Mouse (Mus musculus) lung, postnatal 10 days (tissue): ENCODE results near the gene Wrnip1.

Experiments used
- DNase-seq: peaks from one replicate; pipeline ENCODE4 v3.0.0; 2021

Gene Wrnip1

DNA sequence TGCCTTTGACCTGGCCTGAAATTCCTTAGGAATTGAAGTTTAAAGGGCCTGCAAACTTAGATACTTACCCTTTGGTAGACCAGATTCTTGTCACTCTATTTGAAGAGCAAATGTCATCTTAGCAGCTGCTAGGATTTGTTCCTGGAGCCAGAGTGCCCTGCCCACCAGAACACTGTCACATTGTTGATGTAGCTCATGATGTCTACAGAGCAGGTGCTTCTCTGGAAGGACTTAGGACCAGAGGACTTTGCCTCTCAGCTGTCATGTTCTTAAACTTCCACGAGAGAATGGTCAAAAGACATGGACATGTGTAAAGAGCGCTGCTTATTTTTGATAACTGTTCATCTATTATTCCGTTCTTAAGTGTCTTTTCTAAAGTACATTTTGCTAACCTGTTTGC, 17.4 kb downstream of the Wrnip1 start:
- DNase-seq, result no peak

DNA sequence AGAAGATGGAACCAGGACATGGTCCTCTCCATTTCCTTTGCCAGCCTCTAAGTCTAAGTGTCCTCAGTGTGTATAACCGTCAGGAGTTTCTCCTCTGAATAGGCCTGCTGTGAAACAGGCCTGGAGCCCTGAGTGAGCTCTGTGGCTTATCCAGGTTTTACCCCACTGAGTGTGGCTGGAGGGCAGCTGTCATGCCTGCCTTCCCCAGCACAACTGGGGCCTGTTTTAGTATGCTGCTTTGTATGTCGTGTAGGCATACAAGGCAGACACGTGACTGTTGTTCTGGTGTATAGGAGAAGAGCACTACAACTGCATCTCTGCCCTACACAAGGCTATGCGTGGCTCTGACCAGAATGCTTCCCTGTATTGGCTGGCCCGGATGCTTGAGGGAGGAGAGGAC, 18.1 kb downstream of the Wrnip1 start:
- DNase-seq, result no peak

DNA sequence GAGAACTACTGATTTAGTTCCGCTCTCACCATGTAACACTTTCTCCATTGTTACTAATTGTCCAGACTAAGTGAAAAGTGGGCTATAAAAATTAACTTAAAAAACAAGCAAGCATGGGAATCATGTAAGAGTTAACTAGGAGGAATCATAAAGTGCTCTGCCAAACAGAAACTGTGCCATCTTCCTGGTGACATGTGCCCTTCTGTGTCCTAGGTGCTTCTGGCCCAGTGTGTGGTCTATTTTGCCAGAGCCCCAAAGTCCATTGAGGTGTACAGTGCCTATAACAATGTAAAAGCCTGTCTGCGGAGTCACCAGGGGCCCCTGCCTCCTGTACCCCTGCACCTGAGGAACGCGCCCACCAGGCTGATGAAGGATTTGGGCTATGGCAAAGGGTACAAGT, 19.8 kb downstream of the Wrnip1 start:
- DNase-seq, result no peak

DNA sequence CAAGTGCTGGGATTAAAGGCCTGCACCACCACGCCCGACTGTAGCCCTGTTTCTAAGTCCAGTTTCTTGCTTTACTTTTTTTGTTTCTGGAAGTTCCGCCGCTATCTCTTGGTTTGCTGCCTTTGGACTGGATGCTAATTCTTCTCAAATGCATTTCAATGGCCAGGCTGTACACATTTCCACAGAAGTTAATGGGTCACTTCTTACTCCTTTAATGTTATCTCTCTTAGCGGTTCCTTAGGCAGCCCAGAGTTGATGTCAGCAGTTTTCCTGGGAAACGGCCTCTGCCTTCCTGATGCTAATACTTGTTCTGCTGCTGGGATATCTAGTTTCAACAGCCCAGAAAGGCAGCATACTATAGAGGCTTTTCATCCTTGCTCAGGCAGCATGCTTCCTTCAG, 21.3 kb downstream of the Wrnip1 start:
- DNase-seq, result no peak

DNA sequence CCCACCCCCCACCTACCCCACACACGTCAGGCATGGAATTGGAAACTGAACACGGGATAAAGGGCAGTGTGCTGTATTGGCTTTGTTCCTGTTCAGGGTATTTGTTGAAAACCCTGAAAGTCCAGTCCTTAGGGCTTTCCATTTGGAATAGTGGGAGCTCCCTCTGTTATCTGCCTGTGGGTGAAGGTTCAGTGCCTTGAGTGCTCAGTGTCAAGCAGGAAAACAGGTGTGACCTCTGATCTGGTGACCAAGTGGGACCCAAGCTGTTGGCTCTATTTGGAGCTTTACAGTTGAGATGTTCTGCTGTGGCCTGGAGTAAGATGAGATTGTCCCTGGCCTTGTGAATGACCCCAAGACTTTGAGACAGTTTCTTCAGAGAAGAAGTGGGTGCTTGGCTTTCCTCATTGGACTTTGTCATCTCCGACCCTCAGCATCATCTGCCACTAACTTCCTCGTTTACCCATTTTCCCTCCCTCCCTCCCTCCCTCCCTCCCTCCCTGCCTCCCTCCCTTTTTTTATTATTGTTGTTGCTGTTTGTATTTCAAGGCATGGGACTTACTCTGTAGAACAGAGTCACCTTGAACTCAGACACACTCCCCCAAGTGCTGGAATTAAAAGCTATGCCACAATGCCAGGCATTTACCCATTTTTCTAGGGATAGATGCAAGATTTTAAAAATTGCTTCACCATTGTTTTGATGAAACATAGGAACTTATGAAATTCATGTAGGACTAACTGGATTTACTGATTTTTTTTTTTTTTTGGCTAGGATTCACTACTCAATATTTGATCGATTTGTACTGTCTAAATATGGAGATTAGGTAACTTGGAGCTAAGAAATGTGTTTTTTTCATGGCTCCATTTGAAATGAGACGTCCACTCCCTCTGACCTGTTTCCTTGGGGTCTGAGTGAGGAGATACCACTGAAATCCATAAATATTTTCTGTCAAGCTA, 22.8 kb downstream of the Wrnip1 start:
- DNase-seq, result no peak

DNA sequence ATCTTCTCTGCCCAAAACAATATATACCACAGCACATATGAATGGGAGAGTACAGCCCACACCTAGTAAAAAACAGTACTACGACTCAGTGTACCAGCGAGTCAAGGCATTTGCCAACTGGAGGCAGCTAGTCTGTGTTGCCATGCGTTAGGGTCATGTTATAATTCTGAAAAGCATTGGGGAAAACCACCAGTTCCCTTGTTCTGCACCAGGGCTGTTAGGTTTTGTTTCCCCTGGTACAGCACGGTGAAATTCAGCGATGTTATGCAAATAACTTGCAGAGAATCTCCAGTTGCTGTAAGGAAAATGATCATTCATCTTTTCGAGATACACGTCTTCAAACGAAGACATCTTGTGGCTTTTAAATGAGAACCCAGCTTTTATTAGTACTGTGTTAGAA, 23.7 kb downstream of the Wrnip1 start:
- DNase-seq, result no peak

DNA sequence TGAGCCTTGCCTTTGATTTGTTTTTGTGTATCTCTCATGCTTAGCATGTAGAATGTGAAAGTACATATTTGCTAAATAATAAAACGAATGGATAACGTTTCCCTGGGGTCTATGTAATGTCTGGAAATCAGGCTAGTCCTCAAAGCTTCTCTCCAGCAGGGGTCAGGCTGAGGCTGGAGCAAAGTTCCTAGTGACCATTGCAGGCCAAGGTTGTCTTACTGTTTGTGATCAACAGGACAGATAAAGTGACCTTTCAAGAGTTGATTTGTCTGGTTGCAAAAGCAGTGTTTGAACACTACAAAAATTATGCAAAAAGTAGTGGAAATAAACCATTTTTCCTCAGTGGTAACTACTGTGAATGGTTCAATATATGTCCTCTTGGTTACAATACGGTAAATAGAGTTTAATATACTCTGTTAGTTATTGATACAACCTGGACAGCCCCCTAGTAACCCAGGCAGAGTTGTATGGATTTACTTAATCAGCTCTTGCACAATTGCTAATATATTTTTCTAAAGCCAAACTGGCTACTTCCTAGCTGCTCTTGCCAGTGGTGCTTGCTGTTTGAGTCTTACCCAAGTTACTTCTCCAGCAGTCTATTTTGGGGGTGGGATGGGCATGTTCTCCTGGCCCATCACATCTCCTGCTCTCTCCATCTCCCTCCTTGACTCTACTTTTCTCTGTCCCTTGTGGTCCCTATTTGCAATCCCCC, 25.4 kb downstream of the Wrnip1 start:
- peak; percentile 28 for DNase-seq

DNA sequence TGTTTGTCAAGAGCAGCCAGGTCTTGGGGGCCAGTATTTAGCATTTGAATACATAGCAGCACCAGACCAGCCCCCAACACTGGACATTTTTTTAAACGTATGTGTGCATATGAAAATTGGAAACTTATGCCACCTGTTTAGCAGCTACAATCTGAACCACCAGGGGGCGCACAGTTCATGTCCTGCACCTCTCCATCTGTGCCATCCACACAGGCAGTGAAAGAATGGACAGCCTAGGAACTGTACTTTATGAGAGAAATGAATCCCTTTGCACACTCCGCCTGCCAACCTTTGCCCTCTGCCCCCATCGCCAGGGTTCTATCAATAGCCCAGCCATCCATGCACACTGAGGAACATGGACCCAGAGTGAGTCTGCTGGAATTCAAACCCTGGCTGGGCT, 26.1 kb downstream of the Wrnip1 start:
- DNase-seq, result peak; percentile 64

DNA sequence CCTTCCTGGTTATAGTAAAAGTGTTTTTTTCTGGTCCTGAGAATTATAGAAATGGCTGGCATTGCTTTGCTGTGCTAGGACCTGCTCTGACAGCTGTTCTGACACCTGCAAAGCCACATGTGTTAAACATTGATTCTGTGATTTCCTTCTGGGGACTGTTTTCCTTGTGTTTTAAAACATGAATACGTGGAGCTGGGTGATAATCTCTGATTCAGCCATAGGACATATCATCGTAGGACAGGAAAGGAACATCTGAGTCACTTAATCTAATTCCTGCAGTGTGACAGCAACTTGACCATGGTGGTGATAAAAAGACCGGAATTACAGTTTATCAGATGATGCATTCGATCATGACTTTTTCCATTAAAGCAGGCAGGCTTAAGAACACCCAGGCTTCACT, 27.0 kb downstream of the Wrnip1 start:
- no peak for DNase-seq

DNA sequence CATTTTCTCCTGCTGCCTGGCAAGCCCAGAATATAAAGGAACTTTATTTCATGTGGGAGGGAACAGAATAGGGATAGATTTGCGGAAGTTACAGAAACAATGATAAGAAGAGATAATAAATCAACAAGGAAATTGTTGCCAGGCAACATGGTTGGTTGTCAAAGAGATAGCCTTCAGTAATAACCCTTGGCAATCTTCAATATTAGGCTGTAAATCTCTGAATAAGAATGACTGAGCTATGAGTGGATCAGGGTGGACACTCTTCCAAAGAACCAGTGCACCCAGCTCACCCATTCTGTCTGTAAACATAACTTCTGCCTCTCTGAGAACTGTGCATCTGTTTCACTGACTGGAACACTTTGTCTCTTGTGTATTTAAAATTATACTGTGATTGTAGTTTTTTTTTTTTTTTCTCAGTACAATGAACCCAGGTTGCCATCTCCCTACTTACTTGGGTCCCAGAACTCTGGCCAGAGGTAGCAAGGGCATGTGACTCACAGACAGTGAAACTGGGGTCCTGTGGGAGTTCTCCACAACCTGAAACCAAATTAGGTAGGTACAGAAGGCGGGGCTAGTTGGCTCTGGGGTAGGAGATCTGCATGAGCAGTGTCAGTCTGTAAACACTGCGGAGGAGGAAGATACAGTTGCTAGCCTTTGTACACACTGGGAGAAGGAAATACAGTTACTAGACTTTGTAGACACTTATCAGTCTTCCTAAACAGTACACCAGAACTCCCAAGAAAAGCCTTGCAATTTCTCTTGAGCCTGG, 29.9 kb downstream of the Wrnip1 start:
- DNase-seq, result no peak

DNA sequence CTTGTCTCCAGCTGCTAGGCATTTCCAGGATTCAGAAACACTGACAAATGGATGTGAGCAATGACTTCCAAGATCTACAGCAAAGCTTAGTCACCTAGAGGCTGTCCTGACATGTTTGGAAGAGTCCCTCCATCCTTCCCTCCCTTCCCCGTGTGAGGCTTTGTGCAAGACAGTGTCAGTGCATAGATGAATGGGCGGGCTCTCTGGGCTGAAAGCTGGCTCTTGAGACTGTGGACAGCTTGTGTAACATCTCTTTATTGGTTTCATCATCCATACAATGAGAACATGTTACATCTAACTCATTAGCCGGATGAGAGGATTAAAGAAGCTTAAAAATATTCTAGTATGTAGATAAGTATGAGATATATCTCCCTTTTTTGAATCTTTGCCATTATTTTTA, 30.9 kb downstream of the Wrnip1 start:
- DNase-seq, result no peak

DNA sequence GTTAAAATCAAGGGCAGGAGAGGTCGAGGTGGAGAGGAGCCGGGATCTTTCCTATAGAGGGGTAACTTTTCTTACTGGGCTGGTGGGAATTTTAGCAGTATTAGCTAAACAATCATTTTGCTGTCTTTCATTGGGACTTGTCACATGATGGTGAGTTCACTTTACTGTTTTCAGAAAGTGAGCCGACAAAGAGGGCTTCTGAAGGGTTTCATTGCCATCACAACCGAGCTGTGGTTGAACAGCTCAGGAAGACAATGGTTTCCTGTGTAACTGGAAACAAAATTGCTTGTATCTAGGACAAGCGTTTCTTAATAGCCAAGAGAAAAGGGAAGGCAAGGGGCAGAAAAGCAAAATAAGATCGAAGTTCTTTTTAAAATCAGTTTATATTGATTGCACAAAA, 31.4 kb downstream of the Wrnip1 start:
- DNase-seq, result no peak

DNA sequence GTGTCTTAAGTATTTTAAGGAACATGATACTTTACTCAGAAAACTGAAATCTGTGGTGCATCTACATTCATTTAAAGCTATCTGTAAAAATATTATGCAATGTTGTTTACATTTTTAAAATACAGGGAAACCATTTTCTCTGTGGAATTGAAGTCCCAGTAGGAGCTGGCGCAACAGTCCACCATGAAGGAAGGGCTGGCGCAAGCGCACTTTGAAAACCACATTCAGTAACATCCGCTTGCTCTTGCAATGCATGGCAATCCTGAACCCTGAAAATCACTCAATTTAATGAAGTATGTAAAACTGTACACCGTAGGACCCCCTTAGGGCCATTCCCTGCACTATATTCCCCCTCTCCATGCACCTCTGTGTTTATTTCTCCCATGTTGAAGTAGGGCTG, 32.7 kb downstream of the Wrnip1 start:
- DNase-seq, result no peak

DNA sequence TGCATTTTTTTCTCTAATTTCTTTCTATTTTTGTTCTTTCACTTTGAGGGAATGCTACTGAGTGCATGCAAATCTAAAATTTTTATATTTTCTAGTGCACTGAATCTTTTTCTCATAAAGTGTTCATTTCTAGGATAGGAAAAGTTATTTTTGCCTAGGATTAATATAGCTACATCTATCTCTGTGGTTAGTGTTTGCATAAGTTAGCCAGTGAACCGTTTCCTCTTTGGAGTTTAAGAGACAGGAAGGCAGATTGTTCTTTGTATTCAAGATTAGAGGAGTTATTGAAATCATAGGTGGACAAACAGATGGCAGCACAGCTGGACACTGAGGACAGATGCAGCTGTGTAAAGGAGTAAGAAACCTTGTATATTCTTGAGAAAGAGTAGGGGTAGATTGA, 37.5 kb downstream of the Wrnip1 start:
- no peak for DNase-seq

DNA sequence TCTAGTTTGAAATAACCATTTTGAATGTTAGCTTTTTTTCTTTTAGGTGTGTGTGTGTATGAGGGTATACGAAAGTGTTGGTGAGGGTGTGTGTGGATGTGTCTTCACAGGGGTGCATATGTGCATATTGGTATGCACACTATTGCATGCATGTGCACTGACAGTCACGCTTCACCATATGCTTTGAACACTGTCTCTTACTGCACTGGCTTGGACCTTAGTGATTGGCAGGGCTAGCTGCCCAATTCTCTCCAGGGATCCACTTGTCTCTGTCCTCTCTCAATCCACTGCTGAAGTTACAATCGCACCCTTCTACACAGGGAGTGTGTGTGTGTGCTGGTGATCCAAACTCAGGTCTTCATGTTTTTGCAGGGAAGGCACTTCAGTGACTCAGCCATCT, 39.5 kb downstream of the Wrnip1 start:
- no peak for DNase-seq

DNA sequence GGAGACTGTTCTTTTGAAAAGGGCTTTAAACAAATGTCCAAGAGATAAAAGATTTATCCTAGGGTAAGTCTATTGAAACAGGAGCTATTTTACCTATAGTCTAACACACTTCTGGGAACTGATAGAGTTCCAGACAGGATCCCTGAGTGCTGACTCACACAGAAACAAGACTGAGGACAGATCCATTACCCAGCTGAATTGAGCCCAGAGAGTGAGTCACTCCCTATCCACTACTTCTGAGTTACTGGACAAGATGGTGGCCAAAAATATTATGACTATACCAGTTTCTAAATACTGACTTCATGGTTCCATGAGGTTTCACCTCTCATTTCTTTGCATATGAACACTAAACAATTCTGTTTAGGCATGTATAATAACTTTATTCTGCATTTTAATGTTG, 44.4 kb downstream of the Wrnip1 start:
- DNase-seq, result no peak

DNA sequence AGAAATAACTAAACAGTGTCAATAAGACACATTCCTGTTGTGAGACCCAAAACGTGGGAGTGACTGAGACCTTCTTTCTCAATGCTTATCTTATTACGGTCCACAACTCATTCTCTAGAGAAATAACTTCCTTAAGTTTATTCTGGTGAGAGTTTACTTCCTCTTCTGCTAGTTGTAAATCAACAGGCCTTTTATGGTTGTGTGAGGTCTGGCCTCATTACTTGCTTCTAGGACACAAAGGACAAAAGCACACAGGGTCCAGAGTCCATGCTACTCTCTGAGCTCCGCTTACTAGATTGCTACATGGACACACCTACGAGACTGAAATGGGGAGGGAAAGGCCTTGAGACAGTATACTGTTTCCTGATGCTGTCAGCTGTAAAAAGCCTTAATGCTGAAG, 47.3 kb downstream of the Wrnip1 start:
- DNase-seq, result no peak

DNA sequence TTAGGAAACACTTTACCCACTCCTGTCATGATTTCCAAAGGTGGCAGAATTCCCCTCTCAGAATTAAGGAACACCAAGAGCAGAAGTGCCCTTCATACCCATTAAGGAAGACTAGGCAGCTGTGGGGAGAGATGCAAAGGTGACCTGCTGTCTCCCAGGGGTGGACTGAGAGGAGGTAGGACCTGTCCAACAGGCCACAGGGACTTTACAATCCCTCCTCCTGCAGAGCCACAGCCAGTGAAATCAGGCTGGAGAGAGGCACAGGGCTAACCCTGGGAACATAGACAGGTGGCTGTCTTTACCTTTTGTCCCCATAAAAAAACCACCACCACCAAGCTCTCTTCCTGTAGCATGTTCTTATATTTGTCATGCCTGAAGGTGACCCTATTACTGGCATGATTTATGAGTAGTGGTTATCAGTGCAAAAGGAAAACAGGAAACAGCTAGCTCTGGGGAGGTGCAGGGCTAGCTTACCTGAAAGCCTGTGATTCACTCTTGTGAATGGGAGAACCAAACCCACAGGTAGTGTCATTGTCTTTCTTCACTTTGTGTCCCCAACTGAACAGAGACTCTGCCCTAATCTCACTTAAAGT, 47.8 kb downstream of the Wrnip1 start:
- no peak for DNase-seq

DNA sequence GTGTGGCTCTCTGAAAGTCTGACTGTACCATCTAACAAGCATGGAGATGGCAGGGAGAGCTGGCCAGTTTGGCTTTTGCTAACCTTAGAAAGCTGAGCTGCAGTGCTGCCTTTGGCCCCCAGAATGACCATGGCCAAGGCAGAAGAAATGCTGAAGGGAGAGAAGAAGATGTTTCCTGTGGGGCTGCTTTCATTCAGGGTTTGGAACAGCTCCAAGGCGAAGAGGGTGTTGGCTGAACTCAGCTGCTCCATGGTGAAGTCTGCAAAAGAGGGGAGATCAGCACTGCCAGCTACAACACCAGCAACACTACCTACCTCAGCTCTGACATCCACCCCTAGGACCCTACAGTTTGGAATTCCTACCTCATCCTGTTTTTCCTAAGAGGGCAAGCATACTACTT, 48.3 kb downstream of the Wrnip1 start:
- peak; percentile 14 for DNase-seq

DNA sequence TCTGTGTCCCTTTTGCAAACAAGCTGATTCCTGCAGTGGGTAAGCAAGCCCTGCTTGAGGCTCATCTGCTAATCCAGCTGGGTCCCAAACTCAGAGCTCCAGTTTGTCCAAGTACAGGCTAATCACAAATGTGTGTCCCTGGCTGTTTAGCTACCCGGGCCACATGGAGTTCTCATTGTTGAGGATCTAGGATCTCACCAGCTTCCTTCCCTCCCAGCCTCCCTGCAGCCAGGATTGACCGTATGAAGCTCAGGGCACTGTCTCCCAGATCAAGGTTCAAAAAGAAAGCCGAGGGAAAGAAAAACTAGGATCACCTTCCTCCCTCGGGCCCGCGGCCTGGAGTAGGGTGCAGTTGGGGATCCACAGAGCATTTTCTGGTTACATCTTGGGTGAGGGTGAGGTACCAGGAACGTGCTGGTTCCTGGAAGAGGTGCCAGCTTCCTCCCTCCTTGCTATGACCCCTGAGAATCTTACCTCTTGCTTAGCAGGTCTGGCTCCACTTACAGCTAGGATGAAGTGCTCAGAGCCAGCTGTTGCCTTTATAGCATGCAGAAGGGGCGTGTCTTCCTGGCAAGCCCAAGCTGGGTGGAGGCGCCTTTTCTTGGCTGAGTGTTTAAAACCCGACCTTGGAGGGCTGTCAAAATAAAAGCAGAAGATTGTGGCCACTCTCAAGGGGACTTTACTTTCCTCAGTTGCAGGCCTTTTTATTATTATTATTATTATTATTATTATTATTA, 49.0 kb downstream of the Wrnip1 start, which contains the start of gene Serpinb1a:
Gene Serpinb1a (minus strand): TSS at position 518 of the 737 bp plus-strand sequence.
- DNase-seq, result peak; percentile 87

DNA sequence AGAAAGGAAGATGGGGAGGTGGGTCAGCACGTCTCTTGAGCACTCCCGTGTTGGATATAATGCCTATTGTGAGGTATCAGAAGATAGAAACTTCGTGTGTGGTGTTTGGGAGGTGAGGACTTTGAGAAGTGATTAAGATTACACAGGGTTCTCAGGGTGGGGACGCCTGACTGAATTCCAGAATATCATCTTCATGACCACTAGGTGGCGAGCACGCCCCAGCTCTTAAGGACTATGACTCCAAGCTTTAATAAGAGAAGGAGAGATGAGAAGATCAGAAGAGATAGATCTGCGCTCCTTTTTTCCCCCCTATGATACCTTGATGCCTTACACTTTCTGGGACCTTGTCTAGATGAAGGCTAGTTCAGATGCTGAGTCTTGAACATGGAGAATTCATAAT, 50.1 kb downstream of the Wrnip1 start:
- DNase-seq, result peak; percentile 51

DNA sequence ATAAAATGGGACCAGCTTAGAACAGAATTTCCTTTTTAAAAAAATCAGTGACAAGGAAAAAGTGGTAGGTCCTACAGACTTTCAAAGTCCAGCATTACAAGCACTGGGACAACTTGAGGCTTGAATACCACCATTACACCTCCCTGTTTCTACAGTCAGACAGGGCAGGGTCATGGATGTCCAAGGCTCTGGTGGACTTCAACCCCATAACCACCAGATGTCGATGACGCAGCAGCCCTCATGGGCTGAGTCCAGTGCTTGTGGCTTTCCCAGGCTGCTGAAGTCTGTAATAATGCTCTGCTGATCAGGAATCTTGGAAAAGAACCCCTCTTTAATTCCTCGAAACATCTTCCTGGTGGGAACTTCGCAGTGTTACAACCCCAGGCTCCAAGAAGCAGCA, 50.7 kb downstream of the Wrnip1 start:
- DNase-seq, result no peak
